Mouse (Mus musculus): ENCODE measurements at regions not wholly inside any gene's neighbourhood (a gene's known extent, or its start where the extent isn't known, plus 50 kb on each side); places are given as distances from the start of the nearest gene placed in this dataset.
A peak's percentile ranks its signal among the peaks of the same experiment; 100 is the strongest.

DNA sequence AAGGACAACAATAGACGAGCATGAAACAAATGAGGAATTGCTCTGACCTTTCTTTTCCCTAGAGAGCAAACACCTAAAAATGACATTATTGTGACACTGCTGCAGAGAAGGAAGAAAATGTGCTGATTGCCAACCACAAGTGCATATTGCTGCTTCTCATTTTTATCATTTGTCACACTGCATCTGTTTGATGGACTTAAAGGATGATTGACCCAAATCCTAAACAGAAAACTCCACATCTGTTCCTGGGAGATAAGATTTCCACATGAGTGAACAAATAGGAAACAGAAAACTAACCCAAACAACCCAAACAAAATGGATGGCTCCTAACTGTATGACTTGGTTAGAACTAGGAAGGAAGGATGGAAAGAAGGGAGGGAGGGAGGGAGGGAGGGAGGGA lies 118.5 kb downstream of the Ccdc50 start:
- no peak for TF ChIP-seq POLR2A (IDR thresholded peaks at IDR 0.05; ENCODE audit: borderline replicate concordance, extremely low read depth, insufficient read depth, insufficient read length)
- Histone ChIP-seq H3K36me3 (ENCODE audit: control insufficient read depth, insufficient read depth, low read length) (no peaks in the 10 kb centered on the region), H3K4me3 (replicated peaks; ENCODE audit: low read length) (no peak overlapping the region), H3K27me3 (ENCODE audit: control insufficient read depth, insufficient read depth, low read length) (no peaks in the 10 kb centered on the region), H3K4me2 (replicated peaks; ENCODE audit: low read depth, low read length, severe bottlenecking) (no peak overlapping the region), H3K9me3 (ENCODE audit: control insufficient read depth, low read length) (no peaks in the 10 kb centered on the region), H3K9ac (ENCODE audit: low read depth, low read length, severe bottlenecking) (no peak overlapping the region), H3K27ac (replicated peaks; ENCODE audit: low read depth, low read length) (no peak overlapping the region), H3K4me1 (ENCODE audit: control insufficient read depth, insufficient read depth, low read length) (no peaks in the 10 kb centered on the region)
- no peak for ATAC-seq (ENCODE audit: low FRiP score, low read depth)
- 78% methylated on average over 1 of the region's 1 CpGs for WGBS
- DNase-seq (ENCODE audit: low spot score): no peak

DNA sequence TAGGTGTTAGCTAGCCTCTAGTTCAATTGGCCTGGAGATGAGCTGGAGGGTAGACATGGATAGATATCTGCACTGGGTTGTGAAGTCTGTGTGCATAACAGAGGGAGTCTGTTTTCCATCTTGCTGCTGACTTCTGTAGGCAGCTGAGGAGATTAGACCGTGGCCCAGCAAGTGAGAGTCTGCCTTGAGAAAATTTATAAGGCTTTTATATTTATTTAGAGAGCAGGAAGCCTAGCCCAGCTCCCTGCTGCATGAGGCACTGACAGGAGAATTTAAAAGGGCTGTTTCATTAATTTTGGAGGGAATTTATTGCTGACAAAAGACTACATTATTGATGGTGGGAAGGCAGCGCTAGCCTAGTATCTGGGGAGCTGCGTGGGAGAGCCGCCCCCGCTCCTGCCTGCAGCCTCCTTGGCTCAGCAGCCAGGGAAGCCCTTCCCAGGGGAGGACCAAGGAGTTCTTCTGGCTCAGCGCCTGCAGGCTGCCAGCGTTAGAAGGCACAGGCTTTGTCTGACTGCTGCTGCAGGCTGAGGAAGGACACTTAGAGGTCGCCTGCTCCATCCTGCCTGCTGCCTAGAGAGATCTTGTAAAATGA lies 135.0 kb downstream of the Ccdc50 start:
- H3K4me2 ChIP-seq (replicated peaks; ENCODE audit: low read depth, low read length, severe bottlenecking): peak overlapping the region; percentile 13
- H3K4me1 ChIP-seq (ENCODE audit: control insufficient read depth, insufficient read depth, low read length): peaks cover 9% of the 10 kb centered on the region; the same call in 1 of the 2 replicates
- H3K36me3 ChIP-seq (ENCODE audit: control insufficient read depth, insufficient read depth, low read length): no peaks in the 10 kb centered on the region
- no peaks in the 10 kb centered on the region for H3K9me3 ChIP-seq (ENCODE audit: control insufficient read depth, low read length)
- no peak overlapping the region for H3K4me3 ChIP-seq (replicated peaks; ENCODE audit: low read length)
- H3K27me3 ChIP-seq (ENCODE audit: control insufficient read depth, insufficient read depth, low read length): no peaks in the 10 kb centered on the region
- peak; percentile 70 for ATAC-seq (ENCODE audit: low FRiP score, low read depth)
- DNase-seq (ENCODE audit: low spot score): peak; percentile 49
- WGBS: 8% methylated on average over 8 of the region's 8 CpGs
- H3K9ac ChIP-seq (ENCODE audit: low read depth, low read length, severe bottlenecking): 0 out of 2 replicates have a peak overlapping the region, but pooled peaks have one; percentile 26
- TF ChIP-seq POLR2A (IDR thresholded peaks at IDR 0.05; ENCODE audit: borderline replicate concordance, extremely low read depth, insufficient read depth, insufficient read length): no peak
- H3K27ac ChIP-seq (replicated peaks; ENCODE audit: low read depth, low read length): peak overlapping the region; percentile 43

DNA sequence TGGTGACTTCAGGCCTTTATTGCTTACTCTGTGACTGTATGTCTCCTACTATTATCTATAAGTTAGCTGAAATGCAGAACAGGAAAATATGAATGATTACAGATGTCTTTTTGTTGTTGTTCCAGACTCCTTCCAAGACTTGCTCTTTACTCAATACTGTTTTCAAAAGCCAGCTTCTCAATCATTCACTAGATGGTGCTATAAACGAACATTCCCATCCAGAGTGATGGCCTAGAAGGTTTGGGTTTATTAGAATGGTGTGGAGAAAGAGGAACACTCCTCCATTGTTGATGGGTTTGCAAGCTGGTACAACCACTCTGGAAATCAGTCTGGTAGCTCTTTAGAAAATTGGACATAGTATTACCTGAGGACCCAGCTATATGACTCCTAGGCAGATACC lies 138.0 kb downstream of the Ccdc50 start:
- Histone ChIP-seq H3K27ac (replicated peaks; ENCODE audit: low read depth, low read length) (no peak overlapping the region), H3K4me3 (replicated peaks; ENCODE audit: low read length) (no peak overlapping the region), H3K4me2 (replicated peaks; ENCODE audit: low read depth, low read length, severe bottlenecking) (no peak overlapping the region), H3K36me3 (ENCODE audit: control insufficient read depth, insufficient read depth, low read length) (no peaks in the 10 kb centered on the region), H3K4me1 (ENCODE audit: control insufficient read depth, insufficient read depth, low read length) (peaks cover 9% of the 10 kb centered on the region; the same call in 1 of the 2 replicates), H3K9me3 (ENCODE audit: control insufficient read depth, low read length) (no peaks in the 10 kb centered on the region), H3K9ac (ENCODE audit: low read depth, low read length, severe bottlenecking) (no peak overlapping the region), H3K27me3 (ENCODE audit: control insufficient read depth, insufficient read depth, low read length) (no peaks in the 10 kb centered on the region)
- TF ChIP-seq POLR2A (IDR thresholded peaks at IDR 0.05; ENCODE audit: borderline replicate concordance, extremely low read depth, insufficient read depth, insufficient read length): no peak
- DNase-seq (ENCODE audit: low spot score) (no peak), ATAC-seq (ENCODE audit: low FRiP score, low read depth) (no peak)
- WGBS: 53% methylated on average over 1 of the region's 1 CpGs

DNA sequence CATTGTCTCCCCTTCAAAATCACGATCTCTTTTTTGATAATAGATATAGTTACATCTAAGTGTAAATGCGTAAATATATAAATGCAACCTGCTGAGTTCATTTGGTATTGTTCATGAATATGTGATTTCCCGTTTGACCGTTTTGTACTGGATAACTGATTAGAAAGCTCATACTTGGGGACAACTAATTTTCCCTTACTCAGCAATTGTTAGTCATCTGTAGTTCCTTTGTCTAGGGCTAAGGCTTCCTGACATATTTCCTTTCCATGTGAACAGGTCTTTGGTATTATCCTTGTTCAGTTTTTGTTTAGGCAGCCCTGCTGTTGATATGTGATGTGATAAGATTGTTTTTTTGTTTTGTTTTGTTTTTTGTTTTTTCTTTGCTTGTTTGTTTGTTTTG lies 142.0 kb downstream of the Ccdc50 start:
- Histone ChIP-seq H3K9me3 (ENCODE audit: control insufficient read depth, low read length) (no peaks in the 10 kb centered on the region), H3K4me2 (replicated peaks; ENCODE audit: low read depth, low read length, severe bottlenecking) (no peak overlapping the region), H3K36me3 (ENCODE audit: control insufficient read depth, insufficient read depth, low read length) (no peaks in the 10 kb centered on the region), H3K4me1 (ENCODE audit: control insufficient read depth, insufficient read depth, low read length) (no peaks in the 10 kb centered on the region), H3K9ac (ENCODE audit: low read depth, low read length, severe bottlenecking) (no peak overlapping the region), H3K4me3 (replicated peaks; ENCODE audit: low read length) (no peak overlapping the region), H3K27ac (replicated peaks; ENCODE audit: low read depth, low read length) (no peak overlapping the region), H3K27me3 (ENCODE audit: control insufficient read depth, insufficient read depth, low read length) (no peaks in the 10 kb centered on the region)
- 93% methylated on average over 4 of the region's 4 CpGs for WGBS
- TF ChIP-seq POLR2A (IDR thresholded peaks at IDR 0.05; ENCODE audit: borderline replicate concordance, extremely low read depth, insufficient read depth, insufficient read length): no peak
- ATAC-seq (ENCODE audit: low FRiP score, low read depth) (no peak), DNase-seq (ENCODE audit: low spot score) (no peak)

Data from limb, embryonic 14.5 days (tissue).